Mouse (Mus musculus): Measurements from ENCODE around the gene Golga1.

DNA sequence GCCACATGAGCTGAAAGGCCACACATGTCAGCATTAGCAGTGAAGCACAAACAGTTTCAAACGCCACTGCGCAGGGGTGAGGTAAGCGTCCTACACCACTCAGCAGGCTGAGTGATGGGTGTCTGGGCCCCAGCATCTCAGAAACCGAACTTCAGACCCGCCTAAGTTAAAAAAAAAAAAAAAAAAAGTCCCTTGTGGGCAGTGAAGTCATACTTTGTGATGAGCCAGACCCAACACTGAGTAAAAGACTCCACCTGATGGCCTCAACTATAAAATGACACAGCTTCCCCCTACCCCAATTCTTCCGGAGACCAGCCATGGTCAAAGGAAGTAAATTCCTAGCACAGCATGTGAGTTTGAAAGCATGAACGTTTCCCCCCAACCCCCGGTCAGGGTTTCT is 62.2 kb downstream of the Golga1 start:
- no peak for TF ChIP-seq CTCF (IDR thresholded peaks at IDR 0.05; ENCODE audit: control insufficient read depth, insufficient read depth, low read length)
- TF ChIP-seq POLR2A (IDR thresholded peaks at IDR 0.05; ENCODE audit: borderline replicate concordance, control insufficient read depth, low read depth, low read length), result no peak

All from bone marrow, adult 2 months (tissue).